In the genomic region with DNA sequence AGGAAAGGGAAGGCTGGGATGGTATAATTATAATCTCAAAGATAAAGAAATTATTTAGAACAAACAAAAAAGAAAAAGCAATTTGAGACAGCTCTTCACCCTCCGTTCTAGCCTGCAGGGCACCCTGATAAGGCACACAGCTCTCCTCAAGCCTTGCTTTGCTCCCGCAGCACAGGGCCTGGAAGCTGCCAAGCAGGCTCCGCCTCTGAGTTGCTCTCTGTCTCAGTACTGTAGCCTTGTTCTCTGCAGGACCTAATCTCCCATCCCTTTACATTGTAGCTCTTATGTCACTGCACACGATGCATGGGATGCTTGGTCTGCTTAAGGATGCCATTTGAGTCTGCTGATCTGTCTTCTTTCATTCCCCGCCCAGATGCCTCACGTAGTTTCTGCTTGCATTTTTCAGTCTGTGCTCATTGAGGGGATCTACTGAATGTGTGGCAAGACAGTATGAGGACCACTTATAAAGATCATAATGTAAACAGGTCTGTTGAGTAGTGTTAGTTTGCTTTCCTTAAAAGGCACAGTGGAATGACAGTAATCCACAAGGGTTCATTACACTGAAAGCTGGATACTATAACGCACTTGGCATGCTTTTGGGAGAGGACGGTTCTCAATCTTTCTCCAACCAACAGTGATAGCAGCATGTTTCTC, we compare ENCODE assay signal across 19 mouse cellular contexts.
DNase-seq lines count a peak whose midpoint lies in the region; ATAC-seq and TF ChIP-seq lines count a peak whose summit lies in the region.
"Had no signal": no experiment of that assay in that cellular context is flagged by ENCODE, and none has a peak within 500 bp of the region (broad histone marks: within the 10 kb centered on the region; RNA-seq: fewer than 3 reads in every experiment).

No protein-coding gene starts in this region.

- no peaks in the 10 kb centered on the region for H3K27me3 ChIP-seq in heart, embryonic 12.5 days (replicated peaks)
- no peaks in the 10 kb centered on the region for H3K27me3 ChIP-seq in G1E (ENCODE audit: insufficient read depth, low read length)
- no peaks in the 10 kb centered on the region for H3K27me3 ChIP-seq in liver, embryonic 15.5 days
- no peaks in the 10 kb centered on the region for H3K27me3 ChIP-seq in forebrain, embryonic 15.5 days
- H3K27me3 ChIP-seq: limb, embryonic 15.5 days; neural tube, embryonic 13.5 days had no signal

- no peak overlapping the region for H3K27ac ChIP-seq in heart, embryonic 12.5 days (ENCODE audit: poor library complexity, severe bottlenecking)
- H3K27ac ChIP-seq in liver, embryonic 15.5 days (replicated peaks), result no peak overlapping the region
- H3K27ac ChIP-seq in forebrain, embryonic 15.5 days (replicated peaks), result no peak overlapping the region
- H3K27ac ChIP-seq: kidney, postnatal 0 days; limb, embryonic 15.5 days; midbrain, embryonic 10.5 days; neural tube, embryonic 13.5 days had no signal

- H3K4me2 ChIP-seq in heart, embryonic 12.5 days, result peak overlapping the region; percentile 19; the same call in 1 of the 2 replicates
- H3K4me2 ChIP-seq in liver, embryonic 15.5 days, result no peak overlapping the region
- H3K4me2 ChIP-seq in forebrain, embryonic 15.5 days (replicated peaks), result no peak overlapping the region
- H3K4me2 ChIP-seq: limb, embryonic 15.5 days; neural tube, embryonic 13.5 days had no signal

- DNase-seq in heart, postnatal 25 days (ENCODE audit: low spot score), result no peak
- no peak for DNase-seq in G1E (ENCODE audit: low spot score)
- peak; percentile 9 to 38 for DNase-seq in lung, postnatal 4 days
- DNase-seq in layer of hippocampus, postnatal 10 days (ENCODE audit: low spot score in 2 of 2), result no peak
- DNase-seq: cerebellum, adult 18-20 months; forebrain, postnatal 0 days; gastrocnemius, postnatal 14 days; heart, postnatal 10 days; layer of hippocampus, adult 9-11 months; right cerebral cortex, postnatal 4 days had no signal

- no peaks in the 10 kb centered on the region for H3K9me3 ChIP-seq in heart, embryonic 12.5 days (replicated peaks)
- 0 out of 2 replicates have a peak, but pooled peaks cover 1% of the 10 kb centered on the region for H3K9me3 ChIP-seq in G1E (replicated peaks)
- no peaks in the 10 kb centered on the region for H3K9me3 ChIP-seq in liver, embryonic 15.5 days (replicated peaks)
- H3K9me3 ChIP-seq in forebrain, embryonic 15.5 days, result no peaks in the 10 kb centered on the region
- H3K9me3 ChIP-seq: limb, embryonic 15.5 days; midbrain, embryonic 10.5 days; neural tube, embryonic 13.5 days had no signal

- no peak overlapping the region for H3K9ac ChIP-seq in heart, embryonic 12.5 days
- H3K9ac ChIP-seq in liver, embryonic 15.5 days, result no peak overlapping the region
- H3K9ac ChIP-seq in forebrain, embryonic 15.5 days (replicated peaks), result no peak overlapping the region
- H3K9ac ChIP-seq: forebrain, postnatal 0 days; limb, embryonic 15.5 days; neural tube, embryonic 13.5 days had no signal

- ATAC-seq in heart, embryonic 12.5 days (ENCODE audit: insufficient number of reproducible peaks, low FRiP score), result no peak
- ATAC-seq in G1E (ENCODE audit: extremely low read depth, insufficient number of reproducible peaks, low FRiP score, poor library complexity, severe bottlenecking), result peak; percentile 41
- ATAC-seq in liver, embryonic 15.5 days (ENCODE audit: insufficient read depth), result 0 out of 2 replicates have a peak, but pooled peaks have one; percentile 27
- ATAC-seq in forebrain, embryonic 15.5 days (replicated peaks), result no peak; the same call in 1 of the 2 replicates
- no peak for ATAC-seq in erythroid progenitor cell, adult 5-6 weeks (replicated peaks; ENCODE audit: low FRiP score, poor library complexity, severe bottlenecking)
- ATAC-seq: forebrain, postnatal 0 days; hindbrain, embryonic 16.5 days had no signal

- H3K36me3 ChIP-seq in heart, embryonic 12.5 days, result no peaks in the 10 kb centered on the region
- H3K36me3 ChIP-seq in G1E (replicated peaks), result no peaks in the 10 kb centered on the region
- no peaks in the 10 kb centered on the region for H3K36me3 ChIP-seq in liver, embryonic 15.5 days (replicated peaks)
- H3K36me3 ChIP-seq in forebrain, embryonic 15.5 days, result no peaks in the 10 kb centered on the region
- H3K36me3 ChIP-seq: limb, embryonic 15.5 days; midbrain, embryonic 10.5 days; neural tube, embryonic 13.5 days had no signal

- 44% methylated on average over 8 of the region's 8 CpGs for WGBS in heart, embryonic 12.5 days
- 54% methylated on average over 8 of the region's 8 CpGs for WGBS in liver, embryonic 15.5 days (ENCODE audit: insufficient replicate concordance)
- WGBS in forebrain, embryonic 15.5 days, result 69% methylated on average over 8 of the region's 8 CpGs

- intact Hi-C loops in heart, postnatal 25 days (cut with DNase I), result no loop called here

- no peak for TF ChIP-seq CTCF in G1E (IDR thresholded peaks at IDR 0.05; ENCODE audit: low read depth, low read length)

- H3K4me1 ChIP-seq in heart, embryonic 12.5 days (replicated peaks), result peaks cover 9% of the 10 kb centered on the region; the same call in 1 of the 2 replicates
- H3K4me1 ChIP-seq in G1E (ENCODE audit: insufficient read depth, low read depth, low read length), result peaks cover 12% of the 10 kb centered on the region
- no peaks in the 10 kb centered on the region for H3K4me1 ChIP-seq in liver, embryonic 15.5 days (replicated peaks)
- no peaks in the 10 kb centered on the region for H3K4me1 ChIP-seq in forebrain, embryonic 15.5 days
- H3K4me1 ChIP-seq: limb, embryonic 15.5 days; neural tube, embryonic 13.5 days had no signal

- H3K4me3 ChIP-seq in heart, embryonic 12.5 days, result no peak overlapping the region
- no peak overlapping the region for H3K4me3 ChIP-seq in G1E (ENCODE audit: low read depth, low read length)
- H3K4me3 ChIP-seq in liver, embryonic 15.5 days (replicated peaks), result no peak overlapping the region
- no peak overlapping the region for H3K4me3 ChIP-seq in forebrain, embryonic 15.5 days
- H3K4me3 ChIP-seq: limb, embryonic 15.5 days; midbrain, embryonic 10.5 days; neural tube, embryonic 13.5 days had no signal

Comparison
In these comparisons a context has a peak if more than half of its experiments do, and no peak if none do; other contexts are left out.
1. ATAC-seq: peak in G1E (single experiment) and liver, embryonic 15.5 days (single experiment); none in heart, embryonic 12.5 days (single experiment), forebrain, embryonic 15.5 days (single experiment) and erythroid progenitor cell, adult 5-6 weeks (single experiment).
2. DNase-seq: peak in lung, postnatal 4 days (2 of 2); none in heart, postnatal 25 days (single experiment), G1E (single experiment) and layer of hippocampus, postnatal 10 days (0 of 2).